Mouse (Mus musculus): ENCODE measurements around the gene Ntrk2.

- peak in 1 of 2 experiments; percentile 68; a peak in 3 of 4 replicates for TF ChIP-seq EP300 (IDR thresholded peaks at IDR 0.05; ENCODE audit: low read depth in 1 of 2, low read length in 2 of 2)
- TF ChIP-seq CTCF (IDR thresholded peaks at IDR 0.05 in 2 of 3, conservative IDR thresholded peaks at IDR 0.05 in 1 of 3; ENCODE audit: control insufficient read depth in 1 of 3, insufficient read depth in 1 of 3, low read depth in 2 of 3, low read length in 3 of 3, poor library complexity in 1 of 3, severe bottlenecking in 1 of 3) = no peak
- TF ChIP-seq MYC (IDR thresholded peaks at IDR 0.05; ENCODE audit: low read depth, low read length) = peak; percentile 36; the same call in 1 of the 2 replicates
- 0 out of 2 replicates have a peak, but pooled peaks have one; percentile 27 for TF ChIP-seq SIN3A (IDR thresholded peaks at IDR 0.05; ENCODE audit: low read length)
Measured at GRCm38 (mm10) chr13:59164015-59164414, 357.6 kb downstream of the Ntrk2 start.
